Mouse (Mus musculus): ENCODE results near the gene Nek2.

The Nek2 gene

DNA sequence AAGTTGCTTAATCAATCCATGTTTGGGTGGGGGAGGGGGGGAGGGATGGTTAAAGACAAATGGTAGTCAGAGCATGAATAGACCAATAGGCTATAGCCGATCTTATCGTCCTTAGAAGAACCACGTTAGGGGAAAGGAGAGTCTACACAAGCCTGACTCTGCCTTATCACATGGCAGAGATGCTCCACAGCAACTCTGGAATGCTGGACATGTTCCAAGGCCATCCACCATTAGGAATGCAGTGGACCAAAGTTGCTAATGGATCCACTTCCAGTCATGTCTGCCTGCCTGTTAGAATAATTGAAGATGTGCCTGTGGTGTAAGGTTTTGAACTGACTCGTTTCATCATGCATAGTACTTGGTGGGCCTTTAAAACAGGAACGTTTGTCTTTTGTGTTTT lies 40.0 kb downstream of the Nek2 start:
- no peak for DNase-seq

DNA sequence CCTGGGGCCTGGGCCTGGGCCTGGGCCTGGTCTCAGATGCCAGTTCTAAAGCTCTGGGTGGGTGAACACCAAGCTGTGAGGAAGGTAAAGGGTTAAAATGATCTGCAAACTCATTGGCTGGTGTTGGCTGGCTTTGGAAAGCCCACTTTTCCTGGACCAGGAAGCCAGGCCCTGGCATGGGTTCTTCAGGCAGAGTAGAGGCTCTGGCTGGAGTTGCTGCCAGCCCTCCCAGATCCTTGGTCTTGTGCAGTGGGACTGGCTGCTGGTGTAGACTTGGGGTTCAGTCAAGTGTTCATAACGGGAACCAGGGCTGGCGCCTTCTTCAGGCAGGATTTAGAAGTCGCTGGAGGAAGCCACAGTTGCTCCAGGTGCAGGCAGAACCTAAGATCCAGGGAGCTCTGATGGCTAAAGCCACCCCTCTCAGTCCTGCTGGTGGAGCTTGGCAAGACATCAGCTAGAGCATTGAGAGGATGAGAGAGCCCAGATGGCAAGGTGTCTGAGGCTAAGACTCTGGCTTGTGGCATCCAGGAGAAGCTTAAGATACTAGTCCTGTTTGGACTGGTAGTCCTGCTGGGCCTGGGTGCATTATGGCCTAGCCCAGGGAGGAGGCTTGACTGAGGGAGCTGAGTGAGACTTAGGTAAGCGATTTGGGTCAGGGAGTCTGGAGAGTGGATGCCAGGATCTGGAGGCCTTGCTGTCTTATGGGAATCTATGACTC lies 42.7 kb downstream of the Nek2 start:
- DNase-seq = peak; percentile 25

DNA sequence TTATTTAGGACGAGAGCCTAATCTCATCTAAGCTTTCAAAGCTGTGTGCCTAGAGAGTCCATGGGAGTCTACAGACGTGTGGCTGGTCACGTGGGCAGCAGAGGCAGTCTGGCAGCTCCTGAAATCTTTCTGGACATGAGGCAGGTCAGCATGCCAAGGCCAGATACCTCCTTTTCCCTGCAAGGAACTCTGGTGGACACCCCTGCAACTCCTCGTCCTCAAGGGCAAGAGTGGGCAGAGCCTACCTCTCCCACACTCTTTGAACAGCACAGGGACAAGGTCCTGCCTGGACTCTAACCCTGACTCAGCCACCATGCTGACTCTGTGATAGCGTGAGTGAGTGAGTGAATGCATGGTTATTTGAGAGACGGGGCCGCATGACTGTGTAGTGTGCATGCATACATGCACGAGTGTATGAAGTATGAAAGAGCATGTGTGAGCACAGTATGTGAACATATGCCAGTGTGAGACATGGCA lies 43.3 kb downstream of the Nek2 start:
- no peak for DNase-seq

DNA sequence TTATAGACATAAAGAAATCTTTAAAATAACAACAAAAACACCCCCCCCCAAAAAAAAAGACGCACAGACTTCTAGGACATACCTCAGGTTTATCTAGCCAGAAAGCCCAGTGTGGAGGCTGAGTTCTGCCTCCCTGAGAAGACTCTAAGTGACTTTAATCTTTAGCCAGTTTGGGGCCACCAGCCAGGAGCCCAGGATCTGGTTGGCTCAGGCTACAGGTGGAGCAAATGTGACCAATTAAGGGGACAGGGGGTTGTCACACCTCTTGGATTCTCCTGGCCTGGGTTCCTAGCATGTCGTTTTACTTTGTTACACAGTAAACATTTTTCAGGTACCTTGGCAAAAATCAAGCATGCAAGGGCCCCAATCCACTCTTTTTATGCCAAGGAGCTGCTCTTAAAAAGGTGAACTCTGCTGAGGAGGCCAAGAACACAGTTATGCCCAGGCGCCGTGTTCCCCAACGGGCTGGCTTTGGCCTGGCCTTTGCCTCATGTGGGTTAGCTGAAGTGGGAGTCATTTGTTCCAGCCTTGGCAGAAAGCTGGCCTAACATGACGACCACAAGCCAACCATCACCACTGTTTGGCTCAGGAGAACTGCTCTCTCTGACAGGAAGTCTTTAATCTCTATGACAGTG lies 50.9 kb downstream of the Nek2 start:
- no peak for DNase-seq

DNA sequence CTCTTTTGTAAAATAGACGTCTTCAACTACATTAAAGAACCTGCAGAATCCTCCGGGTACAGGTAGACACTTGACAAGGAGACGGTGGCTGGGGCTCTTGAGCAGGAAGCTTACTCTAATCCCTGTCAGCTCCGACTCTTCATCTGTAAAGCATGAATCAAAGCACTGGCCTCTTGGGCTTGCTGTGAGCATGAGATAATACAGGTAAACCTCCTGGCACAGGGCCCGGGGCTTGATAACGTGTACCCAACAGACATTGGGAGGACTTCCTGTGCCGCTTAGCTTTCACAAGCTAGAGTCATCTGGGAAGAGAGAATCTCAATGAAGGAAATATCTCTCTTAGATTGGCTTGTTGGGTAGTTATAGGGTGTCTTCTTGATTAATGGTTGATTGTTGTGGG lies 53.8 kb downstream of the Nek2 start:
- no peak for DNase-seq

DNA sequence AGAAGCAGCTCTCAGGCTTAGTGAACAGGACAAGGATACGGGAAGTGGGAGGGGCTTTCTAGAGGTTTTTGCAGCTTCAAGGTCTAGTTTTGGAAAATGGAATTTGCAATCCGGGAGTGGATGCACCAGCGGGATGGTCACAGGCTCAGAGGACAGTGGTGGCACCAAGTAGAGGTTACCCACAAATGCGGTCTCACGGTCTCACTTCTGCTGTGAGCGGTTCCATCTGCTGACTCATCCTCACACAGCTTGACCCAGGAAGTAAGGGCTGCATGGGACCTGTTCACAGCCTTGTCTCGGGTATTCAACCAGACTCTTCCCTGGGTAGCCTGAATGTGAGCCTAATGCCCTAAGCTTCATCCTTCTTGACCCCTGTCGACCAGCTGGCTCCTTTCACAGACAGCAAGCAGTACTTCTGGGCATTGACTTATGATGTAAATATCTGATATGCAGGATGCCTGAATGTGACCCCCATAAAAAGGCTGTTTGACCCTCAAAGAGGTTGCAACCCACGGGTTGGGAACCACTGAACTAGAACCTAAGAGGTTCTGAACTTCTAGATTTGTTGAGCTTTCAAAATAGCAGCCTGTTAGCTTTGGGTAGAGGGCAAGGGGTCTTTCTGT lies 54.5 kb downstream of the Nek2 start:
- no peak for DNase-seq

DNA sequence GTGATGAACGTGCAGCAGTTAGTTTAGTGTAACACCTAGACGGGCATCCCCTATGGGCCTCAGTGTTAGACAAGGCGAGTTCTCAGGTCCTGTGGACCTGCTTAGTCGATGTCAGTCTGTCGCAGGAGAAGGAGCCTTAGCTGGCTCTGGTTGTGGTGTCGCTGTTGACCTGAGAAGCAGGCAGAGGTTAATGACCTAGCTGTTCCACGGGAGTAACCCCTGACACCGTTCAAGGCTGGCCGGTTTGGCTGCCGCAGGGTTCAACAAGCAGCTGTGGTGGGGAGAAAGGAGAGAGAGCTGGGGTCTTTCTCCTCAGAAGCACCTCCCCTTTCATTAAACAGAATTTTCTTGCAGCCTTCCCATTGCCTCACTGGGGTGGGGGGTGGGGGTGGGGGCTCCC lies 56.4 kb downstream of the Nek2 start:
- DNase-seq = no peak

DNA sequence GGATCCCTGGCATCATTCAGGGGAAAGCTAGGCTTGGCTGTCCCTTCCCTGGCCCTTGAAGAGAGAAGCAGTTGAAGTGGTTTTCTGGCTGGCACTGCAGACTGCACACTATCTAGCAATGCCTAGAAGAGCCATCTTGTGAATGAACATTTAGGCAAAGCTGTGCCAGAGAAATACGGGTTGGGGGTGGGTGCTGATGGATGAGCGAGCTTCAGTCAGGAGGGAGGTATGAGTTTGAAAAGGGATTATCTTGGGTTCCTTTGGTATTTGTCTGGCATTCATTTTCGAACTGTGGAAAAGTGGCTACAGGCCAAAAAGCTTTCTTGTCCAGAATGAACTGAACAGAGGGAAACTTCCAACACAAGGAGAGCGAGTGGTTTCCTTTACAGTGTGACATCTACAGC lies 57.3 kb downstream of the Nek2 start:
- no peak for DNase-seq

DNA sequence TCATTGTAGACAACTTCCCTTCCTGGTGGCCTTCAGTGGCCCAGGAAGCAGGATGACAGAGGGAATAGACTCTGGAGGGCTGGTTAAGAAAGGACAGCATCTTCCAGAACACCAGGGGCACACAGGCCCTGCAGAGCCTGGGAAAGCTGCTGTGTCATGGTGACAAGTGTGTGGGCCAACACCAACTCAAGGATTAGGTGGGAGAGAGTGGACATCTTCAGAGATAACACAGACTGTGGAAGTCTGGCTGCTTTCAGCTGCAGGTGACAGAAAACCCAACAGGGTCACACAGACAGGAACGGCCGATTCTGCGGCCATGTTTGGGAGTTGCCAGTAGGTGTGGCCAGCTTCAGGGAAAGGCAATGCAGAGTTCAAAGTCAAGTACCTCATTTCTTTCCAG lies 59.0 kb downstream of the Nek2 start:
- DNase-seq = no peak

DNA sequence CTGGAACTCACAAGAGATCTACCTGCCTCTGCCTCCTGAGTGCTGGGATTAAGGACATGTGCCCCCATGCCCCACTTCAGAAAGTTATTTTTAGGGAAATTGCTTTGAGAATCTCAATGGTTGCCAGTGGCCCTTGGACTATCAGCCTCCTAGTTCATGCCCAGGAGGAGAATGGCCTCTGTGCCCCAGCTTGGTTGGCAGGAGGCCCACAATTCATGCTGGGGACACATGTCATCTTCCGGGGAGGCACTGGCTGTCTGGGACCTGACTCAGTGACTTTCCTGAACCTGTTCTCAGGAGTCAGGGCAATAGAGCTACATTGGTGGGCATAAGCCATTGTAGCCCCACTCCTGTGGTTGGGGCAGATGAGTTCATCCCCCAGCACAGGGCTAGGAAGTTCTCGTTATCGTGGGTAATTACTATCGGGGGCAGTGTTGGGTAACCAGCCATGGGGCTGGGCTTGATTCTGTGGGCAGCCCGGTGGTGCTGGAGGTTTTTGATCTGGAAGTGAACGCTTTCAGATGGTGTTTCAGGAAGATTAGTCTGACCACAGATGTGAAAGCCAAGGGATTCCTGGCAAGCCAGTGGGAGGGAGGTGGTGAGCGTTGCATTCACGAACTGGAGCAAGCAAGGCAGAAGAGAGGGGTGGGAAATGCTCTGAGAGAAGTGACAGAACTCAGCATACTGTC lies 59.8 kb downstream of the Nek2 start:
- no peak for DNase-seq

DNA sequence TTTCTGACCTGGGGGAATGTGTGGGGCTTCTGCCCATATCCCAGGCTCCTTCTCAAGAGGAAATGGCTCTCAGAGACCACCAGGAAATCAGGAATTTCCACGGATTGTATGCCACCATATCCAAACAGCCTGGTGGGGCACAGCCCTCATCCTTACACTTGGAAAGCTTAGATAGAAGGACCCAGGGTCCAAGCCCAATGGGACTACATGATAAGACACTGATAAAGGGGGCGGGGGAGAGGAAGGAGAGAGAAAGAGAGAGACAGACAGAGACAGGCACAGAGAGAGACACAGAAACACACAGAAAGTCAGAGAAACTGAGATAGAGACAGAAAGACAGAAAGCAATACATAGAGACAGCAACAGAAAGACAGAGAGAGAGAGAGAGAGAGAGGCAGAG lies 60.4 kb downstream of the Nek2 start:
- DNase-seq = no peak
